ENCODE assay signal across 8 mouse cellular contexts in the genomic region with DNA sequence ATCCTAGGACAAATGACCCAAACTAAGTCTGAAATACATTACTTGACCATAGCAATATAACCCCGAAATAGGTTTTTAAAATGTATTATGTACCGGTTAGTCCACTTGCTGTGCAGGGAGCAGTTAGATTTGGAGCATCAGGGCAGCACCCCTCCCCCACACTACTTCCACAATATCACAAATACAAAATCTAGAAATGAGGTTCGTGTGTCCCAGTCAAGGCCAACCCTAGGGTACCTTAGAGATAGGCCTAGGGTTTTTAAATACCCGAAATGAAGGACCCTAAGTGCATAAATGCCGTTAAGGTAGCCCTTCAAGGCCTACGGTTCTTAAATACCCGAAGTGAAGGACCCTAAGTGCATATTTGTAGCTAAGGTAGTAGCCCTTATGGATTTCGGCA. TPM values are rescaled to one million over a fixed set of nuclear protein-coding genes. Genes with fewer than 3 reads are reported as not detected.
DNase-seq lines count a peak whose midpoint lies in the region; ATAC-seq and TF ChIP-seq lines count a peak whose summit lies in the region.

No protein-coding gene starts in this region.

- H3K4me1 ChIP-seq in lung, embryonic 14.5 days (ENCODE audit: insufficient read depth) = peaks cover 3% of the 10 kb centered on the region; the same call in 1 of the 2 replicates
- peaks cover 13% of the 10 kb centered on the region for H3K4me1 ChIP-seq in forebrain, embryonic 12.5 days
- peaks cover 15% of the 10 kb centered on the region for H3K4me1 ChIP-seq in midbrain, embryonic 12.5 days

- no peak for ATAC-seq in lung, embryonic 14.5 days (ENCODE audit: insufficient read depth)
- peak; percentile 0; the same call in 1 of the 2 replicates for ATAC-seq in forebrain, embryonic 12.5 days (ENCODE audit: low FRiP score)
- ATAC-seq in midbrain, embryonic 12.5 days (ENCODE audit: low FRiP score, low read depth) = no peak

- H3K9ac ChIP-seq in lung, embryonic 14.5 days = peak overlapping the region; percentile 70
- H3K9ac ChIP-seq in forebrain, embryonic 12.5 days = peak overlapping the region; percentile 100; the same call in 1 of the 2 replicates
- peak overlapping the region; percentile 73 for H3K9ac ChIP-seq in midbrain, embryonic 12.5 days (replicated peaks)

- WGBS in lung, embryonic 14.5 days = 20% methylated on average over 8 of the region's 8 CpGs
- WGBS in forebrain, embryonic 12.5 days = 34% methylated on average over 8 of the region's 8 CpGs
- 35% methylated on average over 8 of the region's 8 CpGs for WGBS in midbrain, embryonic 12.5 days

- no peak for TF ChIP-seq CTCF in lung, embryonic 14.5 days (IDR thresholded peaks at IDR 0.05; ENCODE audit: low read depth)

- H3K4me2 ChIP-seq in lung, embryonic 14.5 days = peak overlapping the region; percentile 55
- peak overlapping the region; percentile 62 for H3K4me2 ChIP-seq in forebrain, embryonic 12.5 days
- H3K4me2 ChIP-seq in midbrain, embryonic 12.5 days (replicated peaks) = peak overlapping the region; percentile 55

- H3K27ac ChIP-seq in lung, embryonic 14.5 days (ENCODE audit: low read depth) = peak overlapping the region; percentile 100
- peak overlapping the region; percentile 100 for H3K27ac ChIP-seq in forebrain, embryonic 12.5 days
- peak overlapping the region; percentile 100 for H3K27ac ChIP-seq in midbrain, embryonic 12.5 days (replicated peaks)

- H3K27me3 ChIP-seq in lung, embryonic 14.5 days (ENCODE audit: insufficient read depth, low read length) = no peaks in the 10 kb centered on the region
- H3K27me3 ChIP-seq in forebrain, embryonic 12.5 days = no peaks in the 10 kb centered on the region
- no peaks in the 10 kb centered on the region for H3K27me3 ChIP-seq in midbrain, embryonic 12.5 days

- peak; percentile 12 for DNase-seq in adrenal gland, postnatal 25 days
- DNase-seq in adrenal gland, adult 2 months = no peak
- no peak for DNase-seq in lung, embryonic 14.5 days
- no peak for DNase-seq in lung, postnatal 25 days (ENCODE audit: low spot score)
- peak; percentile 10 to 38 for DNase-seq in kidney, postnatal 36 days
- no peak for DNase-seq in ovary, adult 18-20 months (ENCODE audit: low spot score)

- no peaks in the 10 kb centered on the region for H3K9me3 ChIP-seq in lung, embryonic 14.5 days (ENCODE audit: low read depth, low read length)
- H3K9me3 ChIP-seq in forebrain, embryonic 12.5 days = no peaks in the 10 kb centered on the region
- no peaks in the 10 kb centered on the region for H3K9me3 ChIP-seq in midbrain, embryonic 12.5 days

- H3K4me3 ChIP-seq in lung, embryonic 14.5 days (ENCODE audit: low read depth, low read length) = peak overlapping the region; percentile 92
- H3K4me3 ChIP-seq in forebrain, embryonic 12.5 days (replicated peaks) = peak overlapping the region; percentile 98
- H3K4me3 ChIP-seq in midbrain, embryonic 12.5 days = peak overlapping the region; percentile 98

- no peaks in the 10 kb centered on the region for H3K36me3 ChIP-seq in lung, embryonic 14.5 days (ENCODE audit: insufficient read depth)
- H3K36me3 ChIP-seq in forebrain, embryonic 12.5 days (replicated peaks) = no peaks in the 10 kb centered on the region
- no peaks in the 10 kb centered on the region for H3K36me3 ChIP-seq in midbrain, embryonic 12.5 days

RNA-seq across cellular contexts. Expression of gene Zfand5, which starts 0.9 kb away (rescaled TPM):
- total RNA-seq in adrenal gland, postnatal 25 days (2021) = 132 and 181 TPM in 2 replicates
- 100 to 1,000 TPM; 171 to 173 TPM for total RNA-seq in adrenal gland, adult 2 months (2021)
- 61.3 and 69.8 TPM in 2 replicates for polyA plus RNA-seq in adrenal gland, adult 2 months (2012; rRNA removed)
- polyA plus RNA-seq in lung, embryonic 14.5 days (2014; fragmentation: Nextera tagmentation; extraction: Ambion mirVana) = 106 and 110 TPM in 2 replicates
- 150 and 152 TPM in 2 replicates for polyA plus RNA-seq in forebrain, embryonic 12.5 days (2016; fragmentation: Nextera tagmentation; extraction: Ambion mirVana)
- polyA plus RNA-seq in midbrain, embryonic 12.5 days (2016; fragmentation: Nextera tagmentation; extraction: Ambion mirVana) = 182 and 192 TPM in 2 replicates

Comparison
In these comparisons a context has a peak if more than half of its experiments do, and no peak if none do; other contexts are left out.
1. DNase-seq: peak in adrenal gland, postnatal 25 days (single experiment) and kidney, postnatal 36 days (2 of 2); none in adrenal gland, adult 2 months (single experiment), lung, embryonic 14.5 days (single experiment), lung, postnatal 25 days (single experiment) and ovary, adult 18-20 months (single experiment).
2. Peak in every context shown above with its lines, with median percentiles within 50 percentile points of each other: H3K27ac ChIP-seq, H3K4me2 ChIP-seq, H3K4me3 ChIP-seq and H3K9ac ChIP-seq.